Mouse (Mus musculus): ENCODE results near the gene C1rb. TPM values are rescaled to one million over a fixed set of nuclear protein-coding genes. Genes with fewer than 3 reads are reported as not detected.
"Not testable (repeated sequence)": the region's sequence is repeated elsewhere in the genome, so short reads cannot be mapped to it uniquely, and the experiment has no call there.

Gene C1rb
- polyA plus RNA-seq, 1 experiment from 2014 or later: not detected

DNA sequence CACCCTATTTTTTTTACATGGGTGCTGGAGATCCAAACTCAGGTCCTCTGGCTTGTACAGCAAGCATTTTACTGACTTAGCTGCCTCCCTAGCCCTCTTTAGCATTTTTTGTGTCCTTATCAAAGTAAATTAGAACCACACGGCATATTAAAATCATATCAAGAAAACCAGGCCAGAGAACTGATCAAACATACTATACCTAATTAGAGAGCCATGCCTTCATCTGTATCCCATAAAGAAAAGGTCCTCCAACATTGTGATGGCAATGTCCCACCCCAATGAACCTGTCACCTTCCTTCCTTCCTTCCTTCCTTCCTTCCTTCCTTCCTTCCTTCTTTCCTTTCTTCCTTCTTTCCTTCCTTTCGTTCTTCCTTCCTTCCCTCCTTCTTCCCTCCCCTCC lies 14.1 kb upstream of the C1rb start:
- H3K36me3 ChIP-seq; H3K9ac ChIP-seq (replicated peaks); H3K27me3 ChIP-seq; H3K4me2 ChIP-seq; H3K27ac ChIP-seq; H3K4me3 ChIP-seq (replicated peaks); H3K4me1 ChIP-seq (replicated peaks); ATAC-seq (ENCODE audit: insufficient number of reproducible peaks, insufficient read depth, low FRiP score, low TSS enrichment, low read depth); H3K9me3 ChIP-seq: not testable (repeated sequence)
- 80% methylated on average over 2 of the region's 2 CpGs for WGBS

DNA sequence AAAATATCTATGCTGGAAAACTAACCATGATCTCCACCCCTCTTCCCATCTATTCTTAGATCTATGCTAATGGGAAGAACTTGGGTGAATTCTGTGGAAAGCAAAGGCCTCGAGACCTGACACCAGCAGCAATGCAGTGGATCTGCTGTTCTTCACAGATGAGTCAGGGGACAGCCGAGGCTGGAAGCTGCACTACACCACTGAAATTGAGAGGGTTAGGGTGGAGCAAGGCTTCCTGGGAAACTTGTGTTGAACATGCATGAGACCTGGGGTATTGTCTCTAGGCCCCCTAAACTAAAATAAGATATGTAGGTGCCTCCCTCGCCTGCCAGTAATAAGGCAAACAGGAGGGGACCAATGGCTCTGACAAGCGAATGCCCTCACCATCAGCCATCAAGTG lies 8.9 kb upstream of the C1rb start:
- H3K4me2 ChIP-seq; H3K9ac ChIP-seq (replicated peaks); H3K36me3 ChIP-seq; H3K9me3 ChIP-seq; H3K4me1 ChIP-seq (replicated peaks); ATAC-seq (ENCODE audit: insufficient number of reproducible peaks, insufficient read depth, low FRiP score, low TSS enrichment, low read depth); H3K4me3 ChIP-seq (replicated peaks); H3K27ac ChIP-seq; H3K27me3 ChIP-seq: not testable (repeated sequence)
- WGBS: 86% methylated on average over 4 of the region's 4 CpGs

DNA sequence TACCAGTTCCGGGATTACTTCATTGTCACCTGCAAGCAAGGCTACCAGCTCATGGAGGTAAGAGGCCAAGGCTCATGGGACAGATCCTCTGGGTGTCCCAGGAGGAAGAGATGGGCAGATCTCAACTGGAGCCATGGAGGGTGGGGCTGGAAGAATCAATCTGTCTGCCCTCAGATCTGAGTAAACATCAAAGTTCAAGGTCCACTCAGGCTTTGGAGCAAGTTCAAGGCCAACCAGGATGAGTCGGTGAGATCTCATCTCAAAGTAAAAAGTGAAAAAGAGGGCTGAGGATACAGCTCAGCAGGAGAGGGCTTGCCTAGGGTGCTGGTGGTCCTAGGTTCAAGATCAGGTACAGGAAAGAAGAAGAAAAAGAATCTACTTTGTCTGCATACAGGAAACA lies 8.5 kb upstream of the C1rb start:
- H3K27ac ChIP-seq; H3K27me3 ChIP-seq; ATAC-seq (ENCODE audit: insufficient number of reproducible peaks, insufficient read depth, low FRiP score, low TSS enrichment, low read depth); H3K9me3 ChIP-seq; H3K9ac ChIP-seq (replicated peaks); H3K4me1 ChIP-seq (replicated peaks); H3K4me2 ChIP-seq; H3K36me3 ChIP-seq; H3K4me3 ChIP-seq (replicated peaks): not testable (repeated sequence)
- 91% methylated on average over 2 of the region's 2 CpGs for WGBS

DNA sequence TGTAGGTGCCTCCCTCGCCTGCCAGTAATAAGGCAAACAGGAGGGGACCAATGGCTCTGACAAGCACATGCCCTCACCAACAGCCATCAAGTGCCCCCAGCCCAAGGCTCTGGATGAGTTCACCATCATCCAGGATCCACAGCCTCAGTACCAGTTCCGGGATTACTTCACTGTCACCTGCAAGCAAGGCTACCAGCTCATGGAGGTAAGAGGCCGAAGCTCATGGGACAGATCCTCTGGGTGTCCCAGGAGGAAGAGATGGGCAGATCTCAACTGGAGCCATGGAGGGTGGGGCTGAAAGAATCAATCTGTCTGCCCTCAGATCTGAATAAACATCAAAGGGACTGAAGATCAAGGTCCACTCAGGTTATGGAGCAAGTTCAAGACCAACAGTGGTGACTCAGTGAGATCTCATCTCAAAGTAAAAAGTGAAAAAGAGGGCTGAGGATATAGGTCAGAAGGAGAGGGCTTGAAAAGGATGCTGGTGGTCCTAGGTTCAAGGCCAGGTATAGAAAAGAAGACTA lies 5.1 kb downstream of the C1rb start:
- not testable (repeated sequence) for H3K4me2 ChIP-seq; H3K9me3 ChIP-seq; H3K27me3 ChIP-seq; H3K4me3 ChIP-seq (replicated peaks); H3K4me1 ChIP-seq (replicated peaks); ATAC-seq (ENCODE audit: insufficient number of reproducible peaks, insufficient read depth, low FRiP score, low TSS enrichment, low read depth); H3K27ac ChIP-seq; H3K9ac ChIP-seq (replicated peaks); H3K36me3 ChIP-seq
- WGBS: 79% methylated on average over 3 of the region's 3 CpGs

DNA sequence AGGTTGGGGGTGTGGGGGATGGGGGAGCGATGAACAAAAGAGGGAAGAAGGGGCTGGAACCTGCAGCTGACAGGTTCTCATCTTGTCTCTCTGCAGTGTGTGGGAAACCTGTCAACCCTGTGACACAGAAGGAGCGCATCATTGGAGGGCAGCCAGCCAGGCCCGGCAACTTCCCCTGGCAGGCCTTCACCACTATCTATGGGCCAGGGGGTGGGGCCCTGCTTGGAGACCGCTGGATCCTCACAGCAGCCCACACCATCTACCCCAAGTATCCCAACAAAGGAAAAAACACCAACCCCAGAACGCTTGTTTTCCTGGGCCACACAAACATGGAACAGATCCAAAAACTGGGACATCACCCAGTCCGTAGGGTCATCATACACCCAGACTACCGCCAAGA lies 10.1 kb downstream of the C1rb start:
- H3K27ac ChIP-seq; H3K4me1 ChIP-seq (replicated peaks); H3K36me3 ChIP-seq; H3K9me3 ChIP-seq; H3K4me2 ChIP-seq; H3K4me3 ChIP-seq (replicated peaks); ATAC-seq (ENCODE audit: insufficient number of reproducible peaks, insufficient read depth, low FRiP score, low TSS enrichment, low read depth); H3K9ac ChIP-seq (replicated peaks); H3K27me3 ChIP-seq: not testable (repeated sequence)
- WGBS: 90% methylated on average over 7 of the region's 7 CpGs

DNA sequence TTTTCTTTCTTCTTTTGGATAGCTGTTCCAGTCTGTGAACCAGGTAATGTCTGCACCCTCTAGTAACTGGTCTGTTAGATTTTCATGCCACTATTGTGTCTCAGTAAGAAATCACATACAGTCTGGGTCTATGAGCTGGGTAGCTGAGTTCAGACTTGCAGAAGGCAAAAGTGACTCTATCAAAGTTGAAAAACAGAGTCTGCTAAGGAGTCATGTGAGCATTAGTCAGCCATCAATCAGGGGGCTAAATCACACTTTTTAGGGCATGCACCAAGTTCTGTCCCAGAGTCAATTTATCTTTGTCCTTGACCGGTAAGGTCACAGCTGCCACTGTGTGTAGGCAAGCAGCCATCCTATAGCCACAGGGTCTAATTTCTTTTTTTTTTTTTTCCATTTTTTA lies 12.1 kb downstream of the C1rb start:
- Histone ChIP-seq H3K9me3 (no peaks in the 10 kb centered on the region), H3K27ac (no peak overlapping the region), H3K4me1 (replicated peaks) (no peaks in the 10 kb centered on the region), H3K9ac (replicated peaks) (no peak overlapping the region), H3K4me3 (replicated peaks) (no peak overlapping the region), H3K4me2 (no peak overlapping the region), H3K27me3 (no peaks in the 10 kb centered on the region), H3K36me3 (no peaks in the 10 kb centered on the region)
- WGBS: 100% methylated on average over 1 of the region's 1 CpGs
- ATAC-seq (ENCODE audit: insufficient number of reproducible peaks, insufficient read depth, low FRiP score, low TSS enrichment, low read depth): no peak

DNA sequence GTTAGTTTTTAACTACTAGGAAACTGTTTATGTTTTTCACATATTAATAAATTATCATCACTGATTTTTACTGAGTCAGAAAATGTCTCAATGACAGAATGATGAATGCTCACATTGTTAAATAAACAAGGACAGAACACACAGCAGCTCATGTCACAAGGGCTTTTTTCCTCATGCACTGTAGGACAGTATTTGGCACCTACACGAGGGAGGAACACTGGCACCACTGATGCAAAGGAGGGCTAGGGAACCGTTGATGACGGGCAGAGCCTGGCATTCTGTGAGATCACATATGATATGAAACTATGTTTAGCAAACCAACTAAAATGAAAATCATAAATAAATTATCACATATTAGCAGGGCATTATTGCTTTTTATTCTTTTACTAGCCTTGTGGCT lies 14.8 kb downstream of the C1rb start:
- Histone ChIP-seq H3K9ac (replicated peaks) (no peak overlapping the region), H3K36me3 (no peaks in the 10 kb centered on the region), H3K4me2 (no peak overlapping the region), H3K4me3 (replicated peaks) (no peak overlapping the region), H3K27ac (no peak overlapping the region), H3K27me3 (no peaks in the 10 kb centered on the region), H3K9me3 (no peaks in the 10 kb centered on the region), H3K4me1 (replicated peaks) (no peaks in the 10 kb centered on the region)
- ATAC-seq (ENCODE audit: insufficient number of reproducible peaks, insufficient read depth, low FRiP score, low TSS enrichment, low read depth): no peak
- 82% methylated on average over 3 of the region's 3 CpGs for WGBS

DNA sequence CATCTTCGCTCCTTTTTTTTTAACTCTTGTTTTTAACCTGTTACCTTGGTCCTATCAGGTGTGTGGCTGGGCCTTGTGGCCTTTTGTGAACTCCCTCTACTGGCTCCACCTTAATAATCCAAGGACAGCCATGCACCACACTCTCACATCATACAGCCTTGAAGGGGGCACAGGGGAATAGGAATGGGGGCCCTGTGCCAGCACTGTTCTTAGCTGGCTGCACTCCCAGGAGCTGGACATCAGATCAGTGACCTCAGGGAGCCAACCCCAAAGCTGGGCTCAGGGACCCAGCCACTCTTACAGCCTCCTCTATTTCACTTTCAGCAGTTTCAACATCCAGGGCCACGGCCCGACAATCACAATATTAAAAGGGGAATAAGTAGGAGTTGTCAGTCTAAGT lies 15.7 kb downstream of the C1rb start:
- no peak for ATAC-seq (ENCODE audit: insufficient number of reproducible peaks, insufficient read depth, low FRiP score, low TSS enrichment, low read depth)
- WGBS: 88% methylated on average over 3 of the region's 3 CpGs
- no peak overlapping the region for H3K4me2 ChIP-seq

DNA sequence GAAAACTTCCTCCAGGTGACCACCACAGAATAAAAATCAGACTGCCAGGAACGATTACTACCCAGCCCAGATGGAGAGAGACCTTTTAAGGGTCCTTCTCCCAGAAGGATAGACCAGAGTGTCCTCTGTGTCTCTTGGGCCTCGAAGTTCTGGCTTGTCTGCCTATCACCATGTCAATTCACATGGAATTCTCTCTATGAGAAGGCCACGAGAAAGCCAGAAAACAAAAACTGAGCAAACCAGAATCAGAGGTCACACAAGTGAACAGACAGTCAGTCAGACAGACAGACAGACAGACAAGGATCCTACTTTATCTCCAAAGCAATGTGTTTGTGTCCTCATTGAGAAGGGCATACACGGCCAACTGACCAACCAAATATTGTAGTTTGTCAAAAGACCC lies 16.2 kb downstream of the C1rb start:
- 74% methylated on average over 4 of the region's 4 CpGs for WGBS
- Histone ChIP-seq H3K27ac (no peak overlapping the region), H3K4me1 (replicated peaks) (no peaks in the 10 kb centered on the region), H3K4me3 (replicated peaks) (no peak overlapping the region), H3K9me3 (no peaks in the 10 kb centered on the region), H3K27me3 (no peaks in the 10 kb centered on the region), H3K36me3 (no peaks in the 10 kb centered on the region), H3K9ac (replicated peaks) (no peak overlapping the region), H3K4me2 (no peak overlapping the region)
- ATAC-seq (ENCODE audit: insufficient number of reproducible peaks, insufficient read depth, low FRiP score, low TSS enrichment, low read depth): no peak

More for the DNA sequence above, 15.7 kb downstream of the C1rb start:
- no peak overlapping the region for H3K27ac ChIP-seq
- no peak overlapping the region for H3K4me3 ChIP-seq (replicated peaks)
- H3K9ac ChIP-seq (replicated peaks): no peak overlapping the region
- no peaks in the 10 kb centered on the region for H3K9me3 ChIP-seq
- no peaks in the 10 kb centered on the region for H3K36me3 ChIP-seq
- H3K4me1 ChIP-seq (replicated peaks): no peaks in the 10 kb centered on the region
- no peaks in the 10 kb centered on the region for H3K27me3 ChIP-seq

DNA sequence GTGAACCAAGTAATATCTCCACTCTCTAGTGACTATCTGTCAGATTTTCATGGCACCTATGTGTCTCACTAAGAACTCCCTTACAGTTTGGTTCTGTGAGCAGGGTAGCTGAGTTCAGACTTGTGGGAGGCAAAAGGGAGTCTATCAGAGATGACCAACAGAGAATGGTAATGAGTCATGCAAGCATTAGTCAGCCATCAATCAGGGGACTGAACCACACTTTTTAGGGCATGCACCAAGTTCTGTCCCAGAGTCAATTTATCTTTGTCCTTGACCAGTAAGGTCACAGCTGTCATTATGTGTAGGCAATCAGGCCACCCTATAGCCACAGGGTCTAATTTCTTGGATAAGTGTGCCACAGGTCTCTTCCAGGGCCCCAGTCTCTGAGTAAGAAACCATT lies 18.7 kb downstream of the C1rb start:
- Histone ChIP-seq H3K4me2 (no peak overlapping the region), H3K4me3 (replicated peaks) (no peak overlapping the region), H3K4me1 (replicated peaks) (no peaks in the 10 kb centered on the region), H3K9ac (replicated peaks) (no peak overlapping the region), H3K9me3 (no peaks in the 10 kb centered on the region), H3K27ac (no peak overlapping the region), H3K36me3 (no peaks in the 10 kb centered on the region), H3K27me3 (no peaks in the 10 kb centered on the region)
- no peak for ATAC-seq (ENCODE audit: insufficient number of reproducible peaks, insufficient read depth, low FRiP score, low TSS enrichment, low read depth)

DNA sequence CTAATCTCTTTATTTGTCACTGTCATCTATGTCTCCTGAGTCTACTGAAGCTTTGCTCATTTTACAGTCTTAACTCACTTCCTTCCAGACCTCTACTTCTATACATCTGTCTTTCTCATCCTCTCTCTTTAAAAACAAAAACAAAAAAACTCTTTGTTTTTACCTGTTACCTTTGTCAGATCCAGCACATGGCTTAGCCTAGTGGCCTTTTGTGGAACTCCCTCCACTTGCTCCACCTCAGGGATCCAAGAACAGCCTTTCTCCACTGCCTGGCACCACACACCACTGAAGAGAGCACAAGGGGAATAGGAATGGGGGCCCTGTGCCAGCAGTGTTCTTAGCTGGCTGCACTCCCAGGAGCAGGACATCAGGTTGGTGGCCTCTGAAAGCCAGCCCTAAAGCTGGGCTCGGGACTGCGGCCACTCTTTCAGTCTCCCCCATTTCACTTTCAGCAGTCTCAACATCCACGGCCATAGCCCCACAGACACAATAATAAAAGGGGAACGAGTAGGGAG lies 22.1 kb downstream of the C1rb start:
- WGBS: 87% methylated on average over 4 of the region's 4 CpGs
- no peak overlapping the region for H3K27ac ChIP-seq
- H3K4me1 ChIP-seq (replicated peaks): no peaks in the 10 kb centered on the region
- H3K4me3 ChIP-seq (replicated peaks): no peak overlapping the region
- H3K36me3 ChIP-seq: no peaks in the 10 kb centered on the region
- peaks cover 3% of the 10 kb centered on the region; the same call in 1 of the 2 replicates for H3K9me3 ChIP-seq
- ATAC-seq (ENCODE audit: insufficient number of reproducible peaks, insufficient read depth, low FRiP score, low TSS enrichment, low read depth): no peak
- no peaks in the 10 kb centered on the region for H3K27me3 ChIP-seq
- no peak overlapping the region for H3K9ac ChIP-seq (replicated peaks)
- no peak overlapping the region for H3K4me2 ChIP-seq

DNA sequence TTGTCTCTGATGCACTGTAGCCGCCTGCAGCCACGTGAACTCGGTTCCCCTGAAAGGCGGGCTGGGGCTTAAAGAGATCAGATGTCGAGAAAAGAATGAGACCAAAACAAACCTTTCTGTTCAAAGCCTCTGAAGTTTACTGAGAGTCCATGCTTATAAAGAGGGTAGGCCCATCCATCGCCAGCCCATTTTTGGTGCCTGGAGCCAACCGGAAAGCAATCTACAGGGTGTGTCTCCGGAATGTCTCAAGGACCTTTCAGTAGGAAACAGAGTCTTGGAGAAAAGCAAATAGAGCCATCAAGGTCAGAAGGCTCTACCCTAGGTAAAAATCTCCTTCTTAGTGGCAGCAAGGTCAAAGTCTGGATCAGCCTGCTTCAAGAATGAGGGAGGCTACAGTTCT lies 23.0 kb downstream of the C1rb start:
- ATAC-seq (ENCODE audit: insufficient number of reproducible peaks, insufficient read depth, low FRiP score, low TSS enrichment, low read depth): no peak
- peaks cover 3% of the 10 kb centered on the region; the same call in 1 of the 2 replicates for H3K9me3 ChIP-seq
- no peak overlapping the region for H3K4me3 ChIP-seq (replicated peaks)
- H3K9ac ChIP-seq (replicated peaks): no peak overlapping the region
- H3K4me1 ChIP-seq (replicated peaks): no peaks in the 10 kb centered on the region
- H3K27ac ChIP-seq: no peak overlapping the region
- no peak overlapping the region for H3K4me2 ChIP-seq
- 84% methylated on average over 8 of the region's 8 CpGs for WGBS
- H3K36me3 ChIP-seq: no peaks in the 10 kb centered on the region
- H3K27me3 ChIP-seq: no peaks in the 10 kb centered on the region

Data from limb, embryonic 12.5 days (tissue).